Mouse (Mus musculus): ENCODE measurements around the gene Micu1. TPM values are rescaled to one million over a fixed set of nuclear protein-coding genes. Genes with fewer than 3 reads are reported as not detected.

Micu1 gene
- polyA plus RNA-seq, 1 experiment: not detected

DNA sequence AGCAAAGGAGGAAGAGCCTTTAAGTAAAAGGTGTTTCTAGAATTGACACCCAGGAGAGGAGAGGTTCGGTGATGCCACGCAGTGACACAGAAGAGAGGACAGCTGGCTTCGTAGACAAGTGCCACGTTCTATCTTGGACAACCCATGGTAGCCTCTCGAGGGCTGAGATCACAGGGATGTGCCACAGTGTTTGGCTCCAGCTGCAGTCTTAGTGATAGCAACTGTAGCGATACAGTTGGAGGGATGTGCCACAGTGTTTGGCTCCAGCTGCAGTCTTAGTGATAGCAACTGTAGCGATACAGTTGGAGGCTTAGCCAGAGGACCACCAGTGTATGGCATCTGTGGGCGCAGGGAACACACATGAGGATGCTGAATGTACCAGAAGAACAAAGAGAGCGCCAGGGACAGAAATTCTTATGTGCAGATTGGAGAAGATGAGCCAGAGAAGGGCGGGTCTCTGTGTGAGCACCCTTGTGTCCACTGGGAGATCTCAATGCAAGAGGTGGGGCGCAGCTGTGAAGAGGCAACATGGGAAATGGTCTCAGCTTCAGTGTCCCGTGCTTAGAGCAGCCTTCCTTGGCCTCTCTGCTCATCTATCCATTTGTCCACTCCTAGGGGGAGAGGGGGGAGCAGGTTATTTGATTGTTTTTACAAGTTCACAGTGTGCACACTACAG lies 98.7 kb downstream of the Micu1 start:
- 81% methylated on average over 12 of the region's 12 CpGs for WGBS
- TF ChIP-seq CTCF (IDR thresholded peaks at IDR 0.05; ENCODE audit: insufficient read depth, low read depth, low read length): no peak
- Histone ChIP-seq H3K27ac (ENCODE audit: insufficient read depth, low read depth, low read length) (no peak overlapping the region), H3K4me1 (ENCODE audit: control insufficient read depth, insufficient read depth, low read length) (peaks cover 10% of the 10 kb centered on the region), H3K4me3 (ENCODE audit: insufficient read depth, low read depth, low read length) (no peak overlapping the region)

DNA sequence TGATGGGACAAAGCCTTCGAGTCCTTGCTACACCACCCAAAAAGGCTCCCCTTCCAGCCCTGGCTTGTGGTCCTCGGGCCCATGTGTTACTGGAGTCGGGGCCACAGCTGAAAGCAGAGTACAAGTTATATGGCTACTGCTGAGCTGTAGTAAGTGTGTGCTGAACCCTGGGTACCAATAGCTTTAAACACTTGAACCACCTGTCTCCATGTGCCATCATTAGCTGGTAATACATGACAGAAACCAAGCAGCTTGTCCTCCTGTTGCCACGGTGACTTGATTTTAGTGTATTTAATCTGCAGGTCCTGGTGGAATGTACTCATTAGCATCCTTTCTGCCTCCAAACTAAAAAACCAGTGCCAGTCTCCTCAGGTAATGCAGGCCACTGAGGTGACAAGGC lies 106.4 kb downstream of the Micu1 start:
- Histone ChIP-seq H3K4me3 (ENCODE audit: insufficient read depth, low read depth, low read length) (no peak overlapping the region), H3K4me1 (ENCODE audit: control insufficient read depth, insufficient read depth, low read length) (peaks cover 9% of the 10 kb centered on the region), H3K27ac (ENCODE audit: insufficient read depth, low read depth, low read length) (no peak overlapping the region)
- 92% methylated on average over 4 of the region's 4 CpGs for WGBS
- TF ChIP-seq POLR2A (IDR thresholded peaks at IDR 0.05; ENCODE audit: insufficient read depth, low read depth, low read length) (no peak), CTCF (IDR thresholded peaks at IDR 0.05; ENCODE audit: insufficient read depth, low read depth, low read length) (no peak)

DNA sequence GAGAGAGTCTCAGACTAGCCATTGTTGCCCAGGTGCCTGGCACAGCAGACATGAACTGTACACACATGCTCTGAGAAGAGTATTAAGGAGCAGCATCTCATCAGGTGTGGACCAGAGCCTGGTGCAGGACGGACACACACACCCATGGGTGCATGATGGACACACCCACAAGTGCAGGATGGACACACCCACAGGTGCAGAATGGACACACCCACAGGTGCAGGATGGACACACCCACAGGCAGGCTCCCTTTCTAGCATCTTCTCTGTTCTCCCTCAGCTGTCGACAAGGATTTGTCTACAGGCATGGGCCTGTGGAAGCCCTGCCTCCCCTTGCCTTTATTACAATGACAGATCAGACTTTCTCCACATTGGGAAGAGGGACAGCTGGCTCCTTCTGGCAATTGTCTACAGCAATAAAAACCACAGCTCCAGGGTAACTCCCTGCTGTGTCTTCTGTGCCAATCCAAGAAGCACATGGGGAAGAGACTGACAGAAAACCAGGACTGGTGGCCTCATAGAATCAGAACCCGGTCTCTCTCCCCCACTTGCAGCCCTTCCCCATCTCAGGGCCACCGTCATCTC lies 107.8 kb downstream of the Micu1 start:
- Histone ChIP-seq H3K27ac (ENCODE audit: insufficient read depth, low read depth, low read length) (no peak overlapping the region), H3K4me1 (ENCODE audit: control insufficient read depth, insufficient read depth, low read length) (peaks cover 13% of the 10 kb centered on the region), H3K4me3 (ENCODE audit: insufficient read depth, low read depth, low read length) (no peak overlapping the region)
- 87% methylated on average over 4 of the region's 4 CpGs for WGBS
- no peak for TF ChIP-seq CTCF (IDR thresholded peaks at IDR 0.05; ENCODE audit: insufficient read depth, low read depth, low read length)
- TF ChIP-seq POLR2A (IDR thresholded peaks at IDR 0.05; ENCODE audit: insufficient read depth, low read depth, low read length): no peak

DNA sequence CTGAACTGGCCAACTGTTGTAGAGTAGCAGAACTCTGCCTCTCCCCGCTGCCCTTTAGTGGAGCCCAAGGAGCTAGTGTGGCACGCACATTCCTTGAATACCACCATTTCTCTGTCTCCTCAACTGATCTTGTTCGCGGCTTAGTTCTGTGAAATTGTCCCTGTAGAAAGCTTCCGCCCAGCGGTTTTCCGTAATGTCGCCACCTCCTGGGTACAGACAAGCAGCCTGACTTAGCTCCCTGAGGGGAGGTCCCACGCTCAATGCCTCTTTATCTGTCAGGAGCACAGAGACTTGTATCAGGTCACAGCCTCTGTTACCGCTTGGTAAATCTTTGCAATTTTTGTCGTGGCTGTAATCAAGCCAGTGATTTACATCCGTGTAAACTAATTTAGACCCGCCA lies 110.7 kb downstream of the Micu1 start:
- TF ChIP-seq POLR2A (IDR thresholded peaks at IDR 0.05; ENCODE audit: insufficient read depth, low read depth, low read length): no peak
- Histone ChIP-seq H3K4me1 (ENCODE audit: control insufficient read depth, insufficient read depth, low read length) (peaks cover 13% of the 10 kb centered on the region), H3K4me3 (ENCODE audit: insufficient read depth, low read depth, low read length) (no peak overlapping the region), H3K27ac (ENCODE audit: insufficient read depth, low read depth, low read length) (peak overlapping the region; percentile 3; the same call in 1 of the 2 replicates)
- WGBS: 23% methylated on average over 13 of the region's 13 CpGs

DNA sequence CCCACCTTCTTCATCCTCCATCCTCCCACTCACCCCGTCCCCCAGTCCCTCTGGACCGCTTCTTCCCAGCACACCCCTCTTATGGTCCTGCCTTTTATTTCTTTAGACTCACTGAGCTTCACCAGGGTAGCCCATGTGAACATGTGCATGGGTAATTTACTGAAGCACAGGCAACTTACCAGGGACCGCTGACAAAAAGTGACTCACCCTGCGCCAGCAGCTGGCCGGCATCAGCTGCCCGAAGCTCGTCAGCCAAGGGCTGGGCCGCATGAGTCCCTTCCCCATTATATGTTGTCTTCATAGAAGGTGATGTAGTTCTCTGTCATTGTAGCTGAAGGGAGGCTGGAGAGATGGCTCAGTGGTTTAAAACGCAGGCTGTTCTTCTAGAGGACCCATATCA lies 111.5 kb downstream of the Micu1 start:
- 58% methylated on average over 9 of the region's 9 CpGs for WGBS
- Histone ChIP-seq H3K4me3 (ENCODE audit: insufficient read depth, low read depth, low read length) (no peak overlapping the region), H3K4me1 (ENCODE audit: control insufficient read depth, insufficient read depth, low read length) (peaks cover 13% of the 10 kb centered on the region), H3K27ac (ENCODE audit: insufficient read depth, low read depth, low read length) (no peak overlapping the region)
- TF ChIP-seq CTCF (IDR thresholded peaks at IDR 0.05; ENCODE audit: insufficient read depth, low read depth, low read length): no peak
- no peak for TF ChIP-seq POLR2A (IDR thresholded peaks at IDR 0.05; ENCODE audit: insufficient read depth, low read depth, low read length)

DNA sequence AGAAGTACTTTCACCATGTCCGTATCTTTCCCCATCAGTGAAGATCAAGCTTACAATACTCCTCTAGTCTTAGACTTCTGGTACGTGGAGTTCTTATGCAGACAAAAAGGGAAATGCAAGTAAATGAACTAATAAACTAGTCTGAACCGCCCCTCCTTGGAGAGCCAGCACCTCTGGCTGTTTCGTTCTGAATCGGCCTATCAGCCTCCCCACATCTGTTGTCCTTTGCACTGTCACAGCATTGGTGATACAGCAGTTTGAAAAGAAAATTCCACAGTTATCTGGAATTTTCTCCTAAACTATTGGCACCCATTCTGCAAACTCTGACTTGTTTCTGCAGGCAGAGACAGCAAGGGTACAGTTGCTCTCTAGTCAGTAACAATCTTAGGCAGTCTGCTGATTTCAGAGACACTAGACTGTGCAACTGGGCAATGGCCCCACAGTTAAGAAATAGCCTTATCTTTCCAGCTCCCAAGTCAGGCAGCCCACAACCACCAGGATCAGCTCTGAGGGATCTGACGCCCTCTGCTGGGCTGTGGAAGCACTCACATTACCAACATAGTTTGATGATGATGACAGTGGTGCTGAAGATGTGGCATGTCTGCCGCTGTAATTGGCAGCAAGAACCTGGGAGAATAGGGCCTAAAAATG lies 112.4 kb downstream of the Micu1 start:
- TF ChIP-seq CTCF (IDR thresholded peaks at IDR 0.05; ENCODE audit: insufficient read depth, low read depth, low read length) (no peak), POLR2A (IDR thresholded peaks at IDR 0.05; ENCODE audit: insufficient read depth, low read depth, low read length) (no peak)
- H3K4me1 ChIP-seq (ENCODE audit: control insufficient read depth, insufficient read depth, low read length): peaks cover 13% of the 10 kb centered on the region
- WGBS: 66% methylated on average over 7 of the region's 7 CpGs

GRCm38 (mm10) chr10:59816569-59816968 lies 114.3 kb downstream of the Micu1 start:
- Histone ChIP-seq H3K27ac (ENCODE audit: insufficient read depth, low read depth, low read length) (no peak overlapping the region), H3K4me3 (ENCODE audit: insufficient read depth, low read depth, low read length) (no peak overlapping the region), H3K4me1 (ENCODE audit: control insufficient read depth, insufficient read depth, low read length) (peaks cover 10% of the 10 kb centered on the region)
- WGBS: 59% methylated on average over 6 of the region's 6 CpGs
- no peak for TF ChIP-seq CTCF (IDR thresholded peaks at IDR 0.05; ENCODE audit: insufficient read depth, low read depth, low read length)
- TF ChIP-seq POLR2A (IDR thresholded peaks at IDR 0.05; ENCODE audit: insufficient read depth, low read depth, low read length): no peak

More for the DNA sequence above, 112.4 kb downstream of the Micu1 start:
- Histone ChIP-seq H3K4me3 (ENCODE audit: insufficient read depth, low read depth, low read length) (no peak overlapping the region), H3K27ac (ENCODE audit: insufficient read depth, low read depth, low read length) (no peak overlapping the region)

DNA sequence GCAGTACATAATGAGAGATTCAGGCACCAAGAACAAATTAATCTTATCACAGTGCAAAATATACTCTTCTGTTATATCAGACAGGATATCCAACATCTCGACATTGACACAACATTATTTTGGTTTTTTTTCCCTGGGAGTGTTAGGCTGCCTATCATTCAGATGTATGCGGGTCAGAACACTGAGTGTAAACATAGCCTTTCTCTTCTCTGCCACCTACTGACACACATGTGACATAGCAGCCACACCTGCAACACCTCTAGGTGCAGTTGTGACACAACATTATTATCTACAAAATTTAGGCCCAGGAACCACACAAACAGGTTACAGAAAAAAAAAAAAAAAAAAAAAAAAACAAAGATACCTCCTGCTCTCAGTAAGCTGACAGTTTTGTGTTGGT lies 115.3 kb downstream of the Micu1 start:
- H3K27ac ChIP-seq (ENCODE audit: insufficient read depth, low read depth, low read length): no peak overlapping the region
- peaks cover 10% of the 10 kb centered on the region for H3K4me1 ChIP-seq (ENCODE audit: control insufficient read depth, insufficient read depth, low read length)
- no peak overlapping the region for H3K4me3 ChIP-seq (ENCODE audit: insufficient read depth, low read depth, low read length)
- 57% methylated on average over 2 of the region's 2 CpGs for WGBS
- TF ChIP-seq POLR2A (IDR thresholded peaks at IDR 0.05; ENCODE audit: insufficient read depth, low read depth, low read length) (no peak), CTCF (IDR thresholded peaks at IDR 0.05; ENCODE audit: insufficient read depth, low read depth, low read length) (no peak)

DNA sequence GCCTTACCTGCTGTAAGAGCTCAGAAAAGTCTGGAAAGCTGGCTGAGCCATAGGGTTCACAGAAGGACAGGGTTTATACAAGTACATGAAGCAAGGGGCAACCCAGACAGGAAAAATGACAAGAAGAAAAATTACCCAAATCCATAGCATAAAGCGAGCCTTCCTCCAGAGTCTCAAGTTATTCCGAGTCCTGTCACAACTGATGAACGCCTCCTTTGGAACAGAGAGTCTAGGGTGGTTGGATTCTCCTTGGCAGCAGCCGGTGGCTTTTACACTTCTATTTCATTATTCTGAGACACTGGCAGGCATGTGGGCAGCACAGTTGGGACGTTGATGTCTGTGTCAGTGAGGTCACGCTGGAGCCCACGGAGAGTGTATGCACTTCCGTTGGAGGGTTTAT lies 115.7 kb downstream of the Micu1 start:
- no peak overlapping the region for H3K4me3 ChIP-seq (ENCODE audit: insufficient read depth, low read depth, low read length)
- TF ChIP-seq POLR2A (IDR thresholded peaks at IDR 0.05; ENCODE audit: insufficient read depth, low read depth, low read length): no peak
- no peak for TF ChIP-seq CTCF (IDR thresholded peaks at IDR 0.05; ENCODE audit: insufficient read depth, low read depth, low read length)
- WGBS: 90% methylated on average over 8 of the region's 8 CpGs
- no peak overlapping the region for H3K27ac ChIP-seq (ENCODE audit: insufficient read depth, low read depth, low read length)
- H3K4me1 ChIP-seq (ENCODE audit: control insufficient read depth, insufficient read depth, low read length): peaks cover 11% of the 10 kb centered on the region

Data from olfactory bulb, adult 2 months (tissue).